Mouse (Mus musculus) brain, embryonic 14.5 days (tissue): ENCODE measurements around the gene Steap3.

Experiments
- CTCF ChIP-seq: fragments of 200-500 bp; IDR thresholded peaks from 2 replicates; pipeline ENCODE4 v1.5.1; 2012; ENCODE audit warnings: inconsistent platforms, mild to moderate bottlenecking, moderate library complexity, borderline replicate concordance; ENCODE audit not compliant: insufficient read depth, insufficient read length; ENCODE audit errors: extremely low read depth
- POLR2A ChIP-seq: fragments of 200-500 bp; IDR thresholded peaks from 2 replicates; pipeline ENCODE4 v1.6.1; 2012; ENCODE audit warnings: mild to moderate bottlenecking, inconsistent platforms, borderline replicate concordance; ENCODE audit not compliant: poor library complexity, insufficient read depth, insufficient read length, severe bottlenecking; ENCODE audit errors: extremely low read depth

- TF ChIP-seq CTCF (no peak), POLR2A (no peak)
These were observed 21.9 kb downstream of the Steap3 start for GRCm38 (mm10) chr1:120250586-120250985.
